Mouse (Mus musculus) adrenal gland, adult 2 months (tissue): ENCODE data around the gene Dapl1. TPM values are rescaled to one million over a fixed set of nuclear protein-coding genes. Genes with fewer than 3 reads are reported as not detected.

Experiments used
- DNase-seq: peaks from one replicate; pipeline ENCODE4 v3.0.0; 2021
- long read RNA-seq: library from polyadenylated mRNA; stranded (forward); transcript quantifications from one replicate; pipeline ENCODE4 v2.0.0, GENCODE M21; 2021
- polyA plus RNA-seq: library from polyadenylated mRNA; depleted of rRNA; stranded (reverse); fragments of >200 nt; gene quantifications from 2 replicates; pipeline ENCODE4 v1.2.3, GENCODE M21; 2012; rRNA removed
- total RNA-seq, 2 experiments: library from RNA; stranded (reverse); gene quantifications; 2 replicates each; pipeline ENCODE4 v1.2.3; 2021

Gene Dapl1
- not detected for total RNA-seq
- not detected in 2 replicates for polyA plus RNA-seq
- long read RNA-seq, result 0 reads

DNA sequence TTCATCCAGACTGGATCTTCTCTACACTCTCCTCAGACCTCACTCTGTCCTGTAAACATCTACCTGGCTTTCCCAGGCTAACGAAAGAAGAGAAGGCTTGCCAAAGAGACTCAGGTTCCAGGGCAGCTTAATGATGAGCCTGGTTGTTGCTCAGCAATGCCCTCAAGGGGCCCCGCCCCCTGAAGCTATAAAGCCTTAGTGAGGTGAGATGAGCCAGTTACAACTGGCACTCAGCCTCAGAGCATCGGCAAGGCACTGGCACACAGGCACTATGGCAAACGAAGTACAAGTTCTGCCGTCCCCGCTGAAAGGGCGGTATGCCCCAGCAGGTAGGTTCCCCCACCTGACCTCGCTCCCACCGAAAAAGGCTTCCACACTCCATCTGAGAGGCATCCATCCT lies at the start of gene Dapl1:
Gene Dapl1 (plus strand): TSS at position 216 of the 400 bp plus-strand sequence.
- no peak for DNase-seq

DNA sequence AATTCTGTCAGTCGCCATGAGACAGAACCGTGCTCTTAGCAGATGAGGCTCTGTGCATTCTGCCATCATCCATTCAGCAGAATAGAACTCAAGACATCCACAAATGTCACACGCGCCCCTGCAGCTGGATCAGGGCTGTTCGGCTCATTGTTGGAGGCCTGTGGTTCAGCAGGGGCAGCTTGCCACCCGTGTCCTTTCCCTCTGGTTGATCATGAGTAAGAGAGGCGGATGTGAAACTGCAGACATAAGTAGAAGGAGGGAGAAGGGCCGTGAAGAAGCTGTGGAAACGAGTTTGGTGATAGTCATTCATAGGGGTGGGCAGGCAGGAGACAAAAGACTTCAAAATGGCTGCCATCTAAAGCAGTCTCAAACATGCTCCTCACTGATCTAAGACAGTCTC lies 49.6 kb upstream of the Dapl1 start:
- DNase-seq, result no peak

DNA sequence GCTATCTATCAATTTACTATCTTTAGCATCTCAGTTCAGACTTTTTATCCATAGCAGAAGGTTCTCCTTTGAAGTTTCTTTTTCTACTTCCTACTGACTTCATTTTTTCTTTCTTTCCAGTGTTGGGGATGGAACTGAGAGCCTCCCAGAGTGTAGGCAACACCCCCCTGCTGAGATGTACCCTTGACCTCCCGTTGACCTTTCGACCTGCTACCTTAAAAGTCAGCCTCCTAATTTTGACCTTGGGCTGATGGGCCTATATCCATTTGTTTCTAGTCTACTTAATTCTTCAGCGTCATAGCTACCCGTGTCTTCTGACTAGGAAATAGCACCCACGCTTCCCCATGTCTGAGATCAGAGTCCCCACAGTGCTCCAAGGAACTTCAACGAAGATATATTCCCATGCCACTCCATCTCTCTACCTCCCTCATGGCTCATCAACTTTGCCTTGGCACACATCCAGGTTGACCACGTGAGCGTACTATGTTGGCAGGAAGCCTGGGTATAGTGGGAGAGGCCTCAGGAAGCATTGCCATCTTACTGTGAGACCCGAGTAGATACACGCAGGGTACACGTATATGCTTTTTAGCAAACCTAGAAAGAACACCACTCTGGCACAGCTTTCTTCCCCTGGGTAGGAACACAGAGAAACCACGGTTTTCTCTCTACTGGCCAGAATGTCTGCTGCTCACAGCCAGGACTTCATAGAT lies 46.6 kb upstream of the Dapl1 start:
- DNase-seq, result peak; percentile 89

DNA sequence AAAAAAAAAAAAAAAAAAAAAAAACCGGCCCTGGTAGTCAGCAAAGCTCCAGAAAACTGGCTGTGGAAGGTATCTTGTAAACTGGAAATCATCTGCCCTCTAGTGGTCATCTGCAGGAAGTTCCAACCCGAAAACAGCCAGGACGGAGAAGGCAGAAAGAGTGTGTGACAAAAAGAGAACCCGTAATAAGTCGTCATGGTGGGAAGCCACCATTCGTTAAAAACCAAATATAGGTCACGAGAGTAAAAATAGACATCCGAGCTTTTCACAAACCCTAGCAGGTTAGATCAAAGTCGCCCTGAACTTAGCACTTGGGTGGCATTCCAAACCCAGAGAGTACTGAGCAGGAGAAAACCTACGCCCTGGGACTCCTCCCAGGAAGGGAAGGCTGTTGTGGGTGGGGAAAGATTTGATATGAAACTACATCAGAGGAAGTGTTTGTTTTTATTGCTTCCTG lies 45.9 kb upstream of the Dapl1 start:
- peak; percentile 72 for DNase-seq

DNA sequence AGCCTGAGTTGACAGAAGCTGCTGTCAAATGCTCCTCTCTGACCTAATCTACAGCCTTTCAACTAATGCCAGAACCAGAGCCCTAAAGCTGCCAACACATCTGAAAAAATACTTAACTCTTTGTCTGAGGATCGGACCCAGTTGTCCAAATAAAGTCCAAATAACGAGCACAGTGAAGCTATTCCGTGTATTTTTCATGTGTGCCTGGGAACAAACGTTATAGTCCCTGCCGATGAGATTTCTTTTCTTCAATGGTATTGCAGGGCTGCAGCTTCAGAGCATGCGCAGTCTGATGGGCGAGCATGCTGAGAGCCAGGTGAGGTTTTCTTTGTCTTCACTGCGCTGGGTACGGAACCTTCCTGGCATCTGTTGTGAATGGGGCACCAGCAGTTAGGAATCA lies 44.6 kb upstream of the Dapl1 start:
- DNase-seq, result no peak

DNA sequence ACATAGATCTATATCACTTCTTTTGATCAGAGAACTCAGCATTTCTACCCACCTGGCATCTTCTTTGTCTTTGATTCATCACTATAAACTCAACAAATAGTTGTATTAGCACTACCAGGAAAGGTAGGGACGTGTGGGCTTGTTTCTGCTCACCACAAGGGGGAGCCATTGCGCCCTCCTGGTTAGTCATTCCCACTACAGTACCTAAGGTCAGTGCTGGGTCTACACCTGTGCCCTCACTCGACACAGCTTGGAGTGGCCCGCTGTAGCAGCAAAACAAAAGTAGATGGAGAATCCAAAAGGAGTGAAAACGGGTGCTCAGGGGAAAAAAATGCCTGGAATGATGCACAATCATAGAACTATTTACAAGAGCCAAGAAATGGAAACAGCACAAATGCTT lies 44.0 kb upstream of the Dapl1 start:
- peak; percentile 71 for DNase-seq

DNA sequence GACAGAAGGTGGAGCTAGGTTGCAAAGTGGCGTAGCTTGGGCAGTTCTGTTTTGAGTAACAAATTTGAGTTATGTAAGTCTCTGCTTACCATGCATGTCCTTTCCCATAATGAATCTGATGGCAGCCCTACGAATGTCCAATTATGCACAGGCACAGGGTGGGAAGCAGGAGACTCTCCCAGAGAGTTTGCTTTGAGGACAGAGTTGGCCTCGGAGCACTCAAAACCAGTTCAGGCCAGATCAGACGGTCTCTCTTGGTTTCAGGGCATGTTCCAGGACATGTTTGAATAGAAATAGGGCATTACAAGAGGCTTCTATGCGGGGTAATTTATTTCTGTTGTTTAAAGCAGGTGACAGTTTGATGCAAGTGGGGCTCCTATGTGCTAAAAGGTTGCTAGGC lies 42.8 kb upstream of the Dapl1 start:
- no peak for DNase-seq

DNA sequence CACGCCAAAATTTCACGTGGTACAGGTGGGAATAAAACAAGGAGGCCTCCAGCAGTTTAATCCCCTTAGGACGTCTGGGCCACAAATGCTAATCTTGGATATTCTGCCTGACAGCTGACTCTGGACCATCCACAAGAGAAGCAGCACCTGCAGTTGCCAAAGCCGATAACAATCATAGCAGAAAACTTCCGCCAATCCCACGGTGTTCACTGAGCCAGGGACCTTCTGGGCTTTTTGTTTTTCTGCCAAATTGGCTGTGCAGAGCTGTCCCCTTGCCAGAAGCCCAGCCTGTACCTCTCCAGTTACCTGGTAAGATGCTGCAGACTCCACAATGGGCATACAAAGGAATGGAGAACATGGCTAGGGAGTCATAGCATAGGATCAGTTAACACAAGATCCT lies 37.8 kb upstream of the Dapl1 start:
- DNase-seq, result no peak

DNA sequence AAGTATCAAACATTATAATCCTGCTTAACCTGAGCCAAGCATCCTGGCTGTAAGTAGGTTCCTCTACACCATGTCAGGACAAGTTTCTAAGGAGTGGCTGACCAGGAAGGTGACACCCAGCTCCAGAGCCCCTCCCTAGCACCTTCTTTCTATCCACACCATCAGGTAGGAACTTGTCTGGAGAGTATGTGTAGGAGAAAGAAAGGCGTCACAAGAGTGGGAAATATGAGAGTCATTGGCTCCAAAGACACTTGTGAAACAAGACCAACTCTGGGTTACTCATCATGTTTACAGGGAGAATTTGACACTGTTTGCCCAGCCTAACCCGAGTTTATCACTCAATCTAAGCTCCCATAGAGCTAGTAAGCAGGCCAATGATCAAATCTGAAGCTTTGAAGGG lies 36.7 kb upstream of the Dapl1 start:
- DNase-seq, result no peak

DNA sequence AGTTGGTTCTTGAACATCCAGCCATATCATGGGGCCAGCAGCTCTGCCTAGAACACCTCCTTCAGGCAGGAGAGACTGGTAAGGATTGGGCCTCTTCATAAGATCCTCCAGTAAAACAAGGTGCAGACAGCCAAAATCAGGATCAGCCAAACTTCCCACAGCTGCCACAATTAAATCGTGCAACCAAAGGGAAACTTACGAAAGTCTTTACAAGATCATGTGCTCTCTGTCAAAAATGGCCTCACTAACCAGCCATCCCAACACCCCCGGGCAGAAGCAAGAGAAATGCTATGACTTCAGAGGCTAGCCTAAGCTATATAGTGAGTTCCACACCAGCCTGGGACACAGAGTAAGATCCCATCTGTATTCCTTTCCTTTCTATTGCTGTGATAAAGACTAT lies 35.9 kb upstream of the Dapl1 start:
- no peak for DNase-seq

DNA sequence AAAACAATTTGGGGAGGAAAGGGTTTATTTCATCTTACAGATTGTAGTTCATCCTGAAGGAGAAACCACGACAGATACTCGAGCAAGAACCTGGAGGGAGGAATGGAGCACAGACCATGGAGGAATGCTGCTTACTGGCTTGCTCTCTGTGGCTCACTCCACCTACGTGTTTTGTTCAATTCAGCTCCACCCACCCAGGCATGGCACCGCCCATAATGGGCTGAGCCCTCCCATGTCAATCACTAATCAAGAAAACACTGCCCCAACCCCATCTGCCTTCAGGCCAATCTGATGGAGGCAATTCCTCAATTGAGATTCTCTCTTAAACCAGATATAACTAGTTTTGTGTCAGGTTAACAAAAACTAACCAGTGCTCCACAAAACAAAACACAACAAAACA lies 35.5 kb upstream of the Dapl1 start:
- DNase-seq, result no peak

DNA sequence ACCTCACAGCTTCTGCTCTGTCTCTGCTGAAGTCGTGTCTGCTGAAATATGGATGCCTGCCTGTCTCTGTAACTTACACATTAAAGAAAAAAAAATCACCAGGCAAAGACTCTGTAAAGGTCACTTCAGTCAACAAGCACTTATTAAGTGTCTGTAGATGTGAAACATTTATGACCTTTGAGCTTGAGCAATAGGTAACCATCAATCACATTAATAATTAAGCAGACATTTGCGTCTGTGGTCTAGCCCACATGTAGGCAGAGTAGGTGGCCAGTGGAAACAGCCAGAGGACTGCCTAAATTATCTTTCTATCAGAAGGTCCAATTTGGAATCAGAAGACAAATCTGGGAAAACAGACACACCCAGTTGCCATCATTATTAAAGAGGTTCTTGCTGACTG lies 32.8 kb upstream of the Dapl1 start:
- no peak for DNase-seq

DNA sequence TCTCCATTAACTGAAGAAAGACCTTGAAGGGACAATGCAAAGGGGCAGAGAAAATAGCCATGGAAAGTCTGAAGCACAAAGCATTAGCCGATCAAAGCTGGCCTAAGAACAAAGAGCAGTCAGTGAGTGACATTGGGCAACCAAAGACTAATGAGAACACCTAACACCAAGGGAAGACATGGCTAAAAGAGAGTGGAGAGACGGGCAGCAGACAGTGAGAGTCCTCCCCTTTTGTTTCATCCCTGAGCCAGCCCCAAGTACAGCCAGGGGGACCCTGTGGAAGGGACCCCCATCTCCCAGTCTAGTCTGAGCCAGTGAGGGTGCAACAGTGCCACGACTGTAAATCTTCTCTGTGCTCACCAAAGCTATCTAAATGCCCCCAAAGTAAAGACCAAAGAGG lies 32.4 kb upstream of the Dapl1 start:
- DNase-seq, result no peak

DNA sequence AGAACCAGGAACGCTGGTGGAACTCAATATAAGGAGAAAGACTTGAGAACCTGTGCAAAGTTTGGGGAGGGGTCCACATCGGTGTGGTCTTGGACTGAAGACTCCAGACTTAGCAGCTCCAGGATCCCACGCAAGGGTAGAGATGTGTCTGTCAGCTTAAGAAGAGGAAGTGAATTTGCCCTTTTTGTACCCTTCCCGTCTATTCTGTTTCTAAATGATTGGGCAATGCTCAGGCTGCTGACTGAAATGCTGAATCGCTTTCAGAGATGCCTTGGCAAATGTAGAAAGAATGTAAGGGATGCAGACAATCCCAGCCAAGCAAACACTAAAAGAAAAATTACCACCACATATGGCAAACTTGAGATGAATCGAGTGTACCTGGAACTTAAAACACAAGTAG lies 22.4 kb upstream of the Dapl1 start:
- no peak for DNase-seq

DNA sequence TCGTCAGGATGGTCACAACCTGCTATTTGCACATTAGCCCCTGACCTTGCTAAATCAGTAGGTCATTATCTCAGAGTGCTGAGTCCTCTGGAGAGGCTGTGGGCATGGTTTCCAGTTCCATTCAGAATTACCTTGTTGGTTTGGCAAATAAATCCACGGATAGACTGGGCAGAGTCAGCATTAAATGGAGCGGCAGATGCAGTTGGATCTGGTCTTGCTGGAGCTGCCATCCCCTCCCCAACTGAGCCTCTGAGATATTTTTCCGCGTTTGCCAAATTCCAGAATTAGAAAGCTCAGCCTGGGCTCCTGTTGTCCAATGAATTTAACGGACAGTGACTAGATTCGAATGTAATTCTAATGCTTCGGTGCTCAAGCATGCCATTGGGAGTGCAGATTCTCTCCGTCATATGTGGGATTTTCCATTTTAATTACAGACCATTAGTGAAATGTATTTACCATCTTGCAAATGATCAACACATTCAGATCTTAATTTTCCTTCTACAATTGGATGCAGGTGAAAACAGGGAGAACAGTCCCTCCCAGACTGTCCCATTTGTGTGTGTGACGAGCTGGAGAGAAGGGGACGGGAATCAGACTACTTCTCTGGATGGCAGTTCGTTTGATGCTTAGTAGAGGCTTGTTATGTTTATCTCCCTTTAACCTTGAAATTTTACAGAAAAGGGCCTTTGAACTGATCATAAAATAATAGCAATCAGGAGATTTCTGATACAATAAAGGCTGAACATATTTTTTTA lies 20.8 kb upstream of the Dapl1 start:
- DNase-seq, result no peak

DNA sequence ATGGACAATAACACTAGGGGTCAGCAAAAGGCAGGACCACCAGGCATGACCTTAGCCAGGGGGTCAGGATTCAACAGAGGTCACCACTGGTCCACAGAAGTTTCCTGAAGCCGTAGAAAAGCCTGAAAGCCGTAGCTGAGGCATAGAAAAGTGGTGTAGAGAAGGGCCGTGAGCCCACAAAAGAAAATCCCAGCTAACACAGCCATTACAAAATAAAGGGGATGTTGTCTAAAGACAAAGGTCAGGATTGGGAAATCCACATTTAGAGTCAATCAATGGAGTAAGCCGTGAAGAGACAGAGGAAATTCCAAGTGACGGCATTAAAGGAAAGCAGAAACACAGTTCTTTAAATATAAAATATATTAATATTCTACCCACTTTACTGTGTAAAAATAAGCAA lies 18.8 kb upstream of the Dapl1 start:
- no peak for DNase-seq

DNA sequence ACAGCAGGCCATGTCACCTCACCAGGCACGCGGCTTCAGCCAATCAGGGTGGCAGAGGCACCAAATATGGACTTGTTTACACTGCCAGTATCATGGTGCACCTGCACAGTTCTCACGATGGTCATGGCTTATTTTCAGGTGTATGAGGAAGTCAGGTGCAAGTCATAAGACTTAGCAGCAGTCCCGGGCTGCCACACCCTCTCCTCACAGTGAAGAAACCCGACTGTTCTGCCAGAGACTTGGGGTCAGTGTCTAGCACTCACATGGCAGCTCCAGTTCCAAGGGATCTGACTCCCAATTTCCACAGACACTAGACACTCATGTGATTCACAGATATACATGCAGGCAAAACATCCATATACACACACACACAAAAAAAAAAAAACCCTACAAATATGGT lies 18.1 kb upstream of the Dapl1 start:
- DNase-seq, result no peak

DNA sequence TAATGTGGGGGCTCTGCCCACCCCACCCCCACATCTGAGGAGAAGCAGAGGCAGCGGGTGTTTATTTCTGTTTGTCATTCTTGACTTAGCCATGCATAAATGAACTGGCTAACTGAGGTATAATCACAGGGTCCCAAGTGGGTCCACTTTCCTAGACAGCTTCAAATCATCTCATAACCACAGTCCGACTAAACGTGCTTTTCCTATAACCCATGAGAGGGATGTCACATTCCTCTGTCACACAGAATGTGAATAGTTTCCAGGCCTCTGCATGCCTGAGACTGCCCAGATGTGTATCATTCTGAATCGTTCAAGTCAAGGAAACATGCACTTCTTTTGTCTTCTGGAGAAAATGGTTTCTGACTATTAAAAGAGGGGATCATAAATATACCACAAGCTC lies 17.4 kb upstream of the Dapl1 start:
- no peak for DNase-seq

DNA sequence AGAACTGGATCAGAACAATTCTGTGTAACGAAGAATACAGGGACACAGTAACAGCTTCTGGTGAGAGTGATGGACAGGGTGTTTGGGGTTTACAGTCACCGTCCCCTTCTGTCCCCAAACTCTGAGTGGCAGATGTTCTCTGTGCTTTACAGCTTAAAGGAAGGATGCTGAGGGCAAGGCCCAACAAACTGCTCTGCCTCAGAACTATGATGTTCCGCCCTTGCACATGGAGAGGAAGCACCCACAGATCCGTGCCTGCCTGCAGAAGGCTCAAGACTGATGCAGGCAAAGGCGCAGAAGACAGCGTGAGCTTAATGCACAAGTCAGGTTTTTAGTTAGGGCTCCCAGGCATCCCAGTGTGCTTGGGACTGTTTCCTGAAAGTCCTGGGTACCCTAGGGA lies 16.5 kb upstream of the Dapl1 start:
- DNase-seq, result no peak

DNA sequence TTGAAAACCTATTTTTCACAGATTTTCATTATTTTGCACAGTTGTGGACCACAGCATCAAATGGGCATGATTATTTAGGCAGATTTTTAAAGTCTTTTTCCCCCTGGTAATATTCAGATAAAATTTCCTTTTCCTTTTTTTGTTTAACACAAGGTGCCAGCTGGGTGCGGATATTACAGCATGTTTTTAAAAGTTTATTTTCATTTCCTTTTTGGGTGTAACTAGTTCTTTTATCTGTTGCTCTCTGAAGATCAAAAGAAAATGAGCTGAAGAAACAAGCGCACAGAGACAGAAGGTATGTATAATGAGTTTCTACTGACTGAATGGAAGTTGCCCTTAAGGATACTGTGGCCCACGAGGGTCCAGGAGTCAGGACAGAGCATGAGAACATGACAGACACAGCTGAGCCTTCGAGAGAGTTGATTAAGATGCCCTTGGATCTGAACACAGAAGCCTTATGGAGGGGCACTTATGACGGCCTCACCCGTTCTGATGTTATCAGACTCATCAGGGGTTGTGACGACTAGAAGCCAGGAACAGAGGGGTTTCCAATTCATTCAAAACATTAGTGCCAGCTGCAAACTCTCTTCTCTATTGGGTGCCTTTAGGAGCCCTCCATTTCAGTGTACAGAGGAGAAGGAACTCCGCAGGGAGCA lies 14.7 kb upstream of the Dapl1 start:
- DNase-seq, result no peak

DNA sequence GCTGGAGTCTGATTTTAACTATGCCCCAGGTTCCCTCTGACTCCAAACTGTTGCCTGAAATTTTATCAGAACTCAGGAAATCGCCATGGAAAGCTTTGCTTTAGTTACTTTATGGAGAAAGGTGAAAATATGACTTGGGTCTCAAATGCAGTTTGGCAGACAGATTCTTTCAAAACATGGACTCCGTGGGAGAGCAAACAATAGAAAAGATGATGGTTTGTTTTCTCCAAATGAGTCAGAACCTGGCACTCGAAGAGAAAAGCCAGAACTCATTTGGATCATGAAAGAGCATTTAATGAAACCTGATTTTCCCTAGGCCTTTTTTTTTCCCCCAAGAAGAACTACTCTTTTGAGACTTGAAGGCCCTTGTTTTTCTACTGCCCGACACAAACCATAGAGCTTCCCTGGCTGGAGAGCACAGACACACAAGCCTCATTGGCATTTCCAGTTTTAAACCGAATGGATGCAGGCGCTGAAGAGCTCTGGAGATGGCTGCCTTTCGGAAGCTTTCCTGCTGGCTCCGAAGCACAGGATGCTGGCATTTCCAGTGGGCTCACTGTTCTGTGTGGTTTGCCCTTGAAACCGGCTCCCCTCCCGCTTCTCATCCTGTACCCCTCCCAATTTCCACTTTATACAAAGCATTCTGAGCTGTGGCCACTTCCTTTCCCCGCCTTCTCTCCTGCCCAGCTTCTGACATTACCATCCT lies 14.0 kb upstream of the Dapl1 start:
- DNase-seq, result no peak
